Mouse (Mus musculus) lung, embryonic 16.5 days (tissue): ENCODE results near the gene Tgm4. TPM values are rescaled to one million over a fixed set of nuclear protein-coding genes. Genes with fewer than 3 reads are reported as not detected.
A peak's percentile ranks its signal among the peaks of the same experiment; 100 is the strongest.

ENCODE experiments used
- ATAC-seq: fragments of 200-750 bp; cut with Nextera tagmentation; 2 replicates; pipeline ENCODE4 v1.8.0; 2017; ENCODE audit warnings: low read depth, mild to moderate bottlenecking, moderate library complexity
- H3K27ac ChIP-seq: fragments of 300-500 bp; sonication (generic); 2 replicates; pipeline ENCODE4 v1.5.1; 2014; ENCODE audit warnings: mild to moderate bottlenecking, control low read depth, low read length
- H3K27me3 ChIP-seq: fragments of 300-500 bp; sonication (generic); 2 replicates; pipeline ENCODE4 v1.6.1; 2014; ENCODE audit warnings: low read depth, low read length, mixed read lengths; ENCODE audit not compliant: control insufficient read depth, insufficient read depth
- H3K36me3 ChIP-seq: fragments of 300-500 bp; sonication (generic); 2 replicates; pipeline ENCODE4 v1.6.1; 2014; ENCODE audit warnings: low read length; ENCODE audit not compliant: control insufficient read depth, insufficient read depth
- H3K4me1 ChIP-seq: fragments of 300-500 bp; sonication (generic); replicated peaks from 2 replicates; pipeline ENCODE4 v1.6.1; 2014; ENCODE audit warnings: low read length, mixed read lengths; ENCODE audit not compliant: control insufficient read depth, insufficient read depth
- H3K4me2 ChIP-seq: fragments of 300-500 bp; sonication (generic); 2 replicates; pipeline ENCODE4 v1.6.1; 2014; ENCODE audit warnings: low read depth, low read length, control low read depth
- H3K4me3 ChIP-seq: fragments of 300-500 bp; sonication (generic); 2 replicates; pipeline ENCODE4 v1.5.1; 2014; ENCODE audit warnings: mild to moderate bottlenecking, low read length, control low read depth
- H3K9ac ChIP-seq: fragments of 300-500 bp; sonication (generic); 2 replicates; pipeline ENCODE4 v1.6.1; 2014; ENCODE audit warnings: low read length, control low read depth
- H3K9me3 ChIP-seq: fragments of 300-500 bp; sonication (generic); 2 replicates; pipeline ENCODE4 v1.6.1; 2016; ENCODE audit warnings: low read length; ENCODE audit not compliant: control insufficient read depth
- WGBS: fragments of 180-500 bp; shearing (Covaris S2); extraction: QIAGEN DNeasy Blood & Tissue Kit; methylation state at CpG from one replicate; pipeline ENCODE4 v1.1.7; 2014; 5-methylcytosine and 5-hydroxymethylcytosine counted together
- polyA plus RNA-seq: library from polyadenylated mRNA; unstranded; fragments of >200 nt; fragmentation: Nextera tagmentation; extraction: Ambion mirVana; gene quantifications from 2 replicates; pipeline ENCODE4 v1.2.1, GENCODE M21; 2015

The Tgm4 gene
- polyA plus RNA-seq, 1 experiment from 2014 or later = 0.26 TPM

DNA sequence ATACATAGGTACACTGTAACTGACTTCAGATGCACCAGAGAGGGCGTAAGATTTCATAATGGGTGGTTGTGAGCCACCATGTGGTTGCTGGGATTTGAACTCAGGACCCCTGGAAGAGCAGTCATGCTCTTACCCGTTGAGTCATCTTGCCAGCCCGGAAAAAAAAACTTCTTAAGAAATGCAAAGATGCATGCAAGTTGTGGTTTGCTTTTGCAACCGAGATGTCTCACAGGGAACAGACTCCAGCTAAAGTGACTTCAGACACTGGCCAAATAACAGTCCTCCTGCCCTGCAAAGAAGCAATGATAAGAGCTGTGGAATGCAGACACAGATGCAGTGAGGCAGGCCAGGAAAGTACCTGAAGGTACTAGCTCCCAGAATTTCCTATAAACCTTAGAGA, 56.3 kb downstream of the Tgm4 start:
- 83% methylated on average over 4 of the region's 4 CpGs for WGBS

DNA sequence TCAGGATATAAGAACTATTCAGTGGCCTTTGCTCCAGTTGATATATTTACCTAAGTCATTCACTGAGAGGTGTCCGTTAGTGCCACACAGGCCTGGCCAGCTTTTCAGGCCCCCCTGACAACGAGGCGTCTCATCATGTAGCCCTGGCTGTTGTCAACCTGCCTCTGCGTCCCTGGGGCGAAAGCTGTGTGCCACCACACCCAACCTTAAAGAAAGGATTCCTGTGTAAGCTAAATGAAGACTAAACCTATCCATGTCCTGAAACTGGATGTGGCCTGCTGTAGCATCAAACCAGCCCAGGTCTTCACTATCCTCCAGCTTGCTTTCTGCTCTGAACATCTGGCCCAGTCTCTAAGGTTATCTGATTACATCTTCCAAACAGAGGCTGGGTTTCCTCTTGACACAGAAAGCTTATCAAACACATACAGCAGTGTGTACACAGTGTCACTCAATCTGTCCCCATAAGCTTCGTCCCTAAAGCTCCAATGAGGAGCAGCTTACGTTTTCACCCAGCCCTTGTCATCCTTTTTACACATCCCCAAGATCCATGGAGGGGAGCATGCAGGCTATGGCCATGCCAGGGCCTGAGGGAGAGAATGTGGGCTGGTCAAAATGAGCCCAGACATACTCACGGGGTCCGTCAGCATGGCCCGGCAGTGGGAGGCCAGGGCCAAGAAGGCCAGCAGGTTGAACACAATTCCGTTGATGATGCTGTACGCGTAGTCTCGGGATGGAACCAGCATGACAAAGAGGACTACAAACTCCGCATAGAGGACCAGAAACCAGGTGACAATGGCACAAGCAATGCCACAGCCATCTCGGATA, 65.3 kb downstream of the Tgm4 start:
- WGBS = 88% methylated on average over 16 of the region's 16 CpGs
- ATAC-seq = no peak
- H3K4me2 ChIP-seq = no peak overlapping the region
- no peak overlapping the region for H3K4me3 ChIP-seq
- no peaks in the 10 kb centered on the region for H3K27me3 ChIP-seq
- no peak overlapping the region for H3K9ac ChIP-seq
- peaks cover 30% of the 10 kb centered on the region for H3K36me3 ChIP-seq
- H3K27ac ChIP-seq = no peak overlapping the region
- H3K9me3 ChIP-seq = no peaks in the 10 kb centered on the region
- no peaks in the 10 kb centered on the region for H3K4me1 ChIP-seq

More for the DNA sequence above, 56.3 kb downstream of the Tgm4 start:
- Histone ChIP-seq H3K9ac (no peak overlapping the region), H3K27me3 (no peaks in the 10 kb centered on the region), H3K4me2 (no peak overlapping the region), H3K36me3 (peaks cover 45% of the 10 kb centered on the region), H3K27ac (no peak overlapping the region), H3K9me3 (no peaks in the 10 kb centered on the region), H3K4me1 (no peaks in the 10 kb centered on the region), H3K4me3 (no peak overlapping the region)
- ATAC-seq = no peak

DNA sequence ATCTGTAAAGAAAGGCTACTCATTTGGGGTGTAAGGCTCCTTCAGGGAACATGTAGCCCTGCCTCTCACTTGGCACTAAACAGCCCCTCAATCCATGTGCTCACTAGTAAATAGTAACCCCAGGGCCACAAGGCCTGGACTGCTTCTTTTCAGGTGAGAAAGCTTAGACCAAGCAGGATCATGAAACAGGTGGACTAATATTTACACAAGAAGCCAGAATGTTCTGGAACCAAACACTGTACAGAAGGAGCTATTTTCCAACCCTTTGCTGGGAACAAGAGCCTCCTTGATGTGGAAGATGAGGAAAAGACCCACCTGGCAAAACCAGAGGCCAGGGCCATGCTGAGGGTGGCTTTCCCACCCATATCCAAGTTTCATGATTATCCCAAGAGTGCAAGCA, 68.9 kb downstream of the Tgm4 start:
- H3K4me3 ChIP-seq = no peak overlapping the region
- H3K9me3 ChIP-seq = no peaks in the 10 kb centered on the region
- no peaks in the 10 kb centered on the region for H3K27me3 ChIP-seq
- H3K27ac ChIP-seq = no peak overlapping the region
- H3K4me2 ChIP-seq = no peak overlapping the region
- H3K36me3 ChIP-seq = peaks cover 18% of the 10 kb centered on the region
- no peak for ATAC-seq
- H3K4me1 ChIP-seq = no peaks in the 10 kb centered on the region
- no peak overlapping the region for H3K9ac ChIP-seq

DNA sequence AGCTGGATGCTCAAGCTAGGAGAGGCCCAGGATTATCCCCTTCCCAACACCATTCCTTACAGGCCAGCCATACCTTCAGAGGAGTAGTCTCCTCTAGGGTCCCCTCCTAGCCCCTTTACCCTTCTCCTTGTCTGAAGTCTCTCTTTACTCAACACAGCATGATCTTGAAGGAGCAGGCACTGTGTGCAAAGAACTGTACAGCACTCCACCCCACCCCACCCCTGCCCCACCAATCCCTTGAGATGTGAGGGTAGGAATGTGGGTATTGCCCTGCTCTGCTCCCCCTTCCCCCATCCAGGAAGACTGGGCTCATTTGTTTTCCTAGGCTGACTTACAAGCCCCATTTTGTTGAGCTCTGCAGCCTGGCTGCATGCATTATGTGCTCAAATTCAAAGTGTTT, 69.8 kb downstream of the Tgm4 start:
- H3K4me1 ChIP-seq = peaks cover 6% of the 10 kb centered on the region; the same call in 1 of the 2 replicates
- no peaks in the 10 kb centered on the region for H3K9me3 ChIP-seq
- no peak overlapping the region for H3K9ac ChIP-seq
- no peaks in the 10 kb centered on the region for H3K27me3 ChIP-seq
- H3K4me3 ChIP-seq = no peak overlapping the region
- peaks cover 14% of the 10 kb centered on the region for H3K36me3 ChIP-seq
- ATAC-seq = peak; percentile 61
- H3K4me2 ChIP-seq = no peak overlapping the region
- H3K27ac ChIP-seq = no peak overlapping the region

DNA sequence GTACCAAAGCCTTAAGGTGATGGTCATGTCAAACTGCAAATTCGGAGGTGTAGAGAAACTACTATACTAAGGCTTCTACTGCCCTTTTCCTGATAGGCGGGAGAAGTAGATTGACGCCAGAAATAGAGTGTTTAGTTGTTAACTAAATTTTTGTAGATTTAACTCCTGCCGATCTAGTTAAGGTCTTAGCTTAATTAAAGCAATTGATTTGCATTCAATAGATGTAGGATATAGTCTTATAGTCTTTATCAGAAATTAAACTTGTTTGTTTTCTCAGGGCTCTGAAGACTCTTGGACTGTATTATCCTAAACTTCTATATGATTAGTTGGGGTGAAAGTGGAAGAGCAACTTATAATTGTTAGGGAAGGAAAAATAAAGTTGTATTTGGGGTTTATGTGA, 72.7 kb downstream of the Tgm4 start:
- no peak for ATAC-seq
- H3K27me3 ChIP-seq = no peaks in the 10 kb centered on the region
- H3K27ac ChIP-seq = no peak overlapping the region
- WGBS = 84% methylated on average over 4 of the region's 4 CpGs
- no peaks in the 10 kb centered on the region for H3K9me3 ChIP-seq
- H3K4me1 ChIP-seq = peaks cover 15% of the 10 kb centered on the region
- H3K4me3 ChIP-seq = no peak overlapping the region
- no peak overlapping the region for H3K4me2 ChIP-seq
- no peak overlapping the region for H3K9ac ChIP-seq
- peaks cover 4% of the 10 kb centered on the region; the same call in 1 of the 2 replicates for H3K36me3 ChIP-seq

DNA sequence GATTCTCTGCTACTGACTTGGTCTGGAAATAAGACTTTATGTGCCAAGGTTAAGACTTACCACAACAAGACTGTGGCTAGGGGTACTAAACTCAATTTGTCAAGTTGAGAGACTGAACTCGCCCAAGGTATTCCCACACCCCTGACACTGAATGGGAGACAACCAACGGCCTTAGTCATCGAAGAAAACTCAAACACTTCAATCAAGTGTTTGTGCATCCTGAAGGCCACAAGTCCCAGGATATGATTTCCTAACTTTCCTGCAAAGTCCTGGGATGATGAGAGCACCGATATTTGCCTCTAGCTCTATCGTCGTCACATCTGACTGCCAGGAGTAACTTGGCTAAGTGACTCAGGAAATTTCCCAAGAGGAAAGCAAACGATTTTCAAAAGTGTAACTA, 74.7 kb downstream of the Tgm4 start:
- ATAC-seq = no peak
- H3K27ac ChIP-seq = peak overlapping the region; percentile 38; the same call in 1 of the 2 replicates
- no peak overlapping the region for H3K9ac ChIP-seq
- WGBS = 57% methylated on average over 7 of the region's 7 CpGs
- no peak overlapping the region for H3K4me2 ChIP-seq
- H3K27me3 ChIP-seq = no peaks in the 10 kb centered on the region
- no peak overlapping the region for H3K4me3 ChIP-seq
- peaks cover 21% of the 10 kb centered on the region for H3K4me1 ChIP-seq
- peaks cover 4% of the 10 kb centered on the region; the same call in 1 of the 2 replicates for H3K36me3 ChIP-seq
- no peaks in the 10 kb centered on the region for H3K9me3 ChIP-seq

DNA sequence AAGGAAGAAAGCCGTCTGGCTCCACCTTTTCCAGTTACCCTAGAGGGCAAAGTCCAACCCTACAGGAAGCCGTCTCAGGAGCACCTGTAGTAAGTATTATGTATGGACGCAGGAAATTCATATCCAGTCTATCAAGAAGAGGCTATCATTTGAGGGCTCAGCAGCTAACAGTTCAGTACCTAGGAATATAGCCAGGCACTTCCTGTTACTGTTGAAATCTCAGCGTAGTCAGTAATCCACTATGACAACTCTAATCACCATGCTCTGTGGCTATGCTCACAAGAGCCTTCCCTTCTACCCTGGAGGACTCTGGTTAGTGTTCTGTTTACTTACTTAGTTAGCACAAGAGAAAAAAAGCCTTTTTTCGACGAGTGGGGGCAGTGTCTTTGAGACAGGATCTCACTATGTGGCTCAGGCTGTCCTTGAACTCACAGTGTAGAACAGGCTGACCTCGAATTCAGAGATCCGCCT, 77.3 kb downstream of the Tgm4 start:
- WGBS = 43% methylated on average over 8 of the region's 8 CpGs
- ATAC-seq = no peak
- H3K4me3 ChIP-seq = peak overlapping the region; percentile 98

DNA sequence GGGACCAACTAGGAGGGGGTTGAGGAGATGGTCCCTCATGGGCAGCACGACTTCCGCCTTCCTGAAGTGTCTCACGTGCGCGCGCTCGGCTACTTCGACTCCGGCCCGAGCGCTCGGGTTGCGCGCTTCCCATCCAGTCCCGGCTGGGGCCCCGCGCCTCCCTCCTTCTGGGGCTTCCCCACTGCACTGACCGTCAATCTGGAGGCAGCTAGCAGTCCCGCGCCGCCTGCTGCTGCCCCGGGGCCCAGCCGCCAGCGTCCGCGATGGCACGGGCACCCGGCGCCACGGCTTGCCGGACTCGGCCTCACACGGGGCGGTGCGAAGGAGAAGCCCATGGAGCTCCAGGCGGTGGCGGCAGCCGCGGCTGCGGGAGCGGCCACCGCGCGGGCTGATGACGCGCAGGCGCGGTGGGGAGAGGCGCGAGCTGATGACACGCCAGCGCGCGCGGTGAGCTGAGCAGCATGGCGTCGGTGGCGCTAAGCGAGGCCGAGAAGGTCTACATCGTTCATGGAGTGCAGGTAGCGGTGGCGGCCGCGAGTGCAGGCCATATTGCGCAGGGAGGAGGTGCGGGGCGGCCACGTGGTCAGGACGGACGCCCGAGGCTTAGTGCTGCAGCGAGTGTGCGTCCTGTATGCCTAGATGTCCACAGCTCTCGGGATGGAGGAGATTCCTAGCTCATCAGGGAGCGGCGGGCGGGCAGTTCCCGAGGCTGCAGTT, 78.4 kb downstream of the Tgm4 start, which contains the start of the genes Zdhhc3 and Exosc7:
Gene Zdhhc3, minus strand, starts transcription at position 401 of the 717 bp plus-strand sequence.
Gene Exosc7, plus strand, starts transcription at position 411 of the 717 bp plus-strand sequence.
- Histone ChIP-seq H3K36me3 (no peaks in the 10 kb centered on the region), H3K27me3 (no peaks in the 10 kb centered on the region), H3K27ac (peak within 1 kb of the TSS; percentile 97), H3K9ac (peak within 1 kb of the TSS; percentile 98), H3K4me2 (peak within 1 kb of the TSS; percentile 94), H3K4me1 (peaks cover 21% of the 10 kb centered on the region), H3K4me3 (peak within 1 kb of the TSS; percentile 98), H3K9me3 (no peaks in the 10 kb centered on the region)
- under 1% methylated on average over 77 of the region's 79 CpGs for WGBS
- ATAC-seq = peak; percentile 94

More for the DNA sequence above, 77.3 kb downstream of the Tgm4 start:
- H3K27ac ChIP-seq = 0 out of 2 replicates have a peak overlapping the region, but pooled peaks have one; percentile 18
- peak overlapping the region; percentile 98 for H3K9ac ChIP-seq
- H3K27me3 ChIP-seq = no peaks in the 10 kb centered on the region
- no peaks in the 10 kb centered on the region for H3K9me3 ChIP-seq
- peak overlapping the region; percentile 94 for H3K4me2 ChIP-seq
- peaks cover 21% of the 10 kb centered on the region for H3K4me1 ChIP-seq
- no peaks in the 10 kb centered on the region for H3K36me3 ChIP-seq

DNA sequence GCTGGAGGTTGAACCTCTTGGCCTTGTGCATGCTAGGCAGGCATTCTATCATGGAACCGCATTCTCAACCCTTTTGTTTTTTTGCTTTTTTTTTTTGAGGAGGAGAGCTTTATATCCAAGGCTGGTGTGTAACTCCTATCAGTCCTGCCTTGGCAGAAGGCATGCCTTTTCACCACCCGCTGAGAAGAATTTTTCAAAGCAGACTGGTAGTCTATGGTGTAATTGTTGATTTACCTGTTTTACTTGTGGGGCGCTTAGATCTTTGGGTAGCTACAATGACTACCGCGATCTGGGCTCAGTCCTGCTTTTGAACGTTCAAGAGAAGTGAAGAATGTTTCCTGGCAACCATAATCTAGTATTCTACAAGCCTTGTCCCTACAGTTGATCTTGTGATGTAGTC, 79.4 kb downstream of the Tgm4 start:
- H3K4me3 ChIP-seq = peak overlapping the region; percentile 98
- peaks cover 20% of the 10 kb centered on the region for H3K4me1 ChIP-seq
- 47% methylated on average over 6 of the region's 6 CpGs for WGBS
- ATAC-seq = no peak
- no peaks in the 10 kb centered on the region for H3K9me3 ChIP-seq
- peak overlapping the region; percentile 98 for H3K9ac ChIP-seq
- peak overlapping the region; percentile 97; the same call in 1 of the 2 replicates for H3K27ac ChIP-seq
- peak overlapping the region; percentile 94 for H3K4me2 ChIP-seq
- H3K27me3 ChIP-seq = no peaks in the 10 kb centered on the region
- peaks cover 3% of the 10 kb centered on the region for H3K36me3 ChIP-seq
